Mouse (Mus musculus): ENCODE measurements at regions not wholly inside any gene's neighbourhood (a gene's known extent, or its start where the extent isn't known, plus 50 kb on each side); places are given as distances from the start of the nearest gene placed in this dataset.
"Not testable (repeated sequence)": the region's sequence is repeated elsewhere in the genome, so short reads cannot be mapped to it uniquely, and the experiment has no call there.

DNA sequence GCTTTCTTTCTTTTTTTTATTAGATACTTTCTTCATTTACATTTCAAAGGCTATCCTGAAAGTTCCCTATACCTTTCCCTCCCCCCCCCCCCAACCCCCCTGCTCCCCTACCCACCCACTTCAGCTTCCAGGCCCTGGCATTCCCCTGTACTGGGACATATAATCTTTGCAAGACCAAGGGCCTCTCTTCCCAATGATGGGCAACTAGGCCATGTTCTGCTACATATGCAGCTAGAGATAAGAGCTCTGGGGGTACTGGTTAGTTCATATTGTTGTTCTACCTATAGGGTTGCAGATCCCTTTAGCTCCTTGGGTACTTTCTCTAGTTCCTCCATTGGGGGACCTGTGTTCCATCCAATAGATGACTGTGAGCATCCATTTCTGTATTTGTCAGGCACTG lies 55.6 kb upstream of the Slc1a3 start:
- not testable (repeated sequence) for DNase-seq

DNA sequence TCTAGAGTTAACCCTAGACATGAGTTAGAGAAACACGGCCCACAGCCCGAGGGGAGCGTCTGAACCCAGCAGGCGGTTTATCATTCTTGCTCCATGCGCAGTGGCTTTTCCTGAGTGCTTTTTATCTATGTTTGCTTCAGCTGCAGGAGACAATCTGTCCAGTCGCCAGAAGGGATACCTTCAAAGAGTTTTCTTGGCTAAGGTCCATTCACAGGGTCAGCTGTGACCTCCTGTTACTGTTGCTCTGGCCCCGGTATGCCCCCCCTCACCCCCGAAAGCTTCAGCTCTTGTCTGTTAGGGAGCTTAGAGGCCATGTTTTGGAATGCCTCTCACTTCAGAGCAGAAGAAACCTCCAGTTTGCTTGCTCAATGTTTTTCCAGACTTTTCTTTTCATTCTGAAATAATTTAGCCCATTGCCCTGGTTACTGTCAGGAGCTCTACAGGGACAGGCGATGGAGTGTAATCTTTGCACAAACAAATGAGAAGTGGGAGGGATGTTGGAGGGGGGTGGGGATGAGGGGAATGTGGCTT lies 51.2 kb upstream of the Slc1a3 start:
- DNase-seq = peak; percentile 25

DNA sequence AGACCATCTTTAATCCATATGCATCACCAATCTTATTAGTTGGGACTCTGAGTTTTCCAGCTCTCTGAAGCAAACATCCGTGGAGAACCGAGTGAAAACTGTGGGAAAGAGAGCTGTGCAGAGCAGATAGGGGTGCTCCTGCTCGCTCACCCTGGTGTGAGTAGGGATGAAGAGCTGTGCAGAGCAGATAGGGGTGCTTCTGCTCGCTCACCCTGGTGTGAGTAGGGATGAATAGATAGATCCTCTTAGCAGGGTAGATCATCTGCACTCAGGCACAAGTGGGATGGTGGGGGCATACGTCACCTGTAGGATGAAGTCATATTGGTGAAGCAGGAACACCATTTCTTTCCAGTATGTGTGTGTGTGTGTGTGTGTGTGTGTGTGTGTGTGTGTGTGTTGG lies 50.6 kb upstream of the Slc1a3 start:
- no peak for DNase-seq

Data from embryo, embryonic 11 days (tissue).